Mouse (Mus musculus) adrenal gland, postnatal 10 days (tissue): ENCODE measurements around the gene Sat1. TPM values are rescaled to one million over a fixed set of nuclear protein-coding genes. Genes with fewer than 3 reads are reported as not detected.
"Not testable (repeated sequence)": the region's sequence is repeated elsewhere in the genome, so short reads cannot be mapped to it uniquely, and the experiment has no call there.

Experiments
- DNase-seq: peaks from one replicate; pipeline ENCODE4 v3.0.0; 2021; ENCODE audit warnings: mixed read lengths
- long read RNA-seq, 2 experiments: library from polyadenylated mRNA; stranded (forward); transcript quantifications; one replicate each; pipeline ENCODE4 v2.0.0; 2021
- total RNA-seq, 2 experiments: library from RNA; stranded (reverse); gene quantifications; 2 replicates each; pipeline ENCODE4 v1.2.3; 2021

Gene Sat1
- 100 to 1,000 TPM; 121 to 129 TPM for total RNA-seq
- long read RNA-seq, experiment 1, transcript Sat1-201 (6 exons, 1,162 nt): major isoform, 109 of 124 reads
- long read RNA-seq, experiment 1, partial matches to known transcripts: 6 of 124 reads
- long read RNA-seq, experiment 1, other reads (novel, unspliced or antisense): 7 of 124 reads
- long read RNA-seq, experiment 2, transcript Sat1-201 (6 exons, 1,162 nt): major isoform, 82 of 91 reads
- long read RNA-seq, experiment 2, partial matches to known transcripts: 3 of 91 reads
- long read RNA-seq, experiment 2, other reads (novel, unspliced or antisense): 3 of 91 reads

- peak; percentile 92 for DNase-seq
Observed at GRCm38 (mm10) chrX:155216271-155216670, at the start of gene Sat1. Sat1 (minus strand) TSS chrX:155216449.

GRCm38 (mm10) chrX:155262915-155263252, 46.6 kb upstream of the Sat1 start:
- no peak for DNase-seq

DNA sequence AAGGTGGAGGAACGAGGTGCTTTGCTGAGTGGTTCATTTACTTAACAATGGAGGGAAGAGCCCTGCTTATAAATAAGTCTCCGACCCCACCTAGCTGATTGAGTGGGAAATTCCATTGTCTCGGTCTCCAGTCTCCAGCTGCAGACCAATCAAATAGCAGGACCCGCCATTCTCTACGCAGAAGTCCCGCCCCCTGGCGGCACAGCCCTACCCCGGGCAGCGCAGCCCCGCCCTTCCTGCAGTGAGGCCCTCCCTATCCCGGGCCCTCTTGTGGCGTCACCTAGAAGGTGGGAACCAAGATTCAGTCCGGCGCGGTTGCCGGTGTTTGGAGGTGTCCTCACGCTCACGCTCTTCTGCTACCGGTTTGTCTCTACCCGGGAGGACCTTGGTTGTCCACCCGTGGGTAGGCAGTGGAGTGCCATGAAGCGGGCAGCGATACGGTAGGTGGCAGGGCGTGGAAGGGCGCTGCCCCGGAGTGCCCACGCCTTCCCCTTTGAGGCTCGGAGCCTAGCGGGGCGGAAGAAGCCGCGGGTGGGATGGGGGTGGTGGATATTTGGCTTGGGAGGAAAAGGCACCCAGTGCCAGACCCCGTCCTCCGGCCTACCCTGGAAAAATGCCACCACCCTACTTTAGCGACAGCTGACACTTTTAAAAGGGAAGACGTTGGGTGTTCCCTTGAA, 46.1 kb upstream of the Sat1 start, which contains the start of gene Acot9:
Gene Acot9, plus strand, starts transcription at position 209 of the 680 bp plus-strand sequence.
- DNase-seq: peak; percentile 90

GRCm38 (mm10) chrX:155256856-155257255, 40.6 kb upstream of the Sat1 start:
- no peak for DNase-seq

DNA sequence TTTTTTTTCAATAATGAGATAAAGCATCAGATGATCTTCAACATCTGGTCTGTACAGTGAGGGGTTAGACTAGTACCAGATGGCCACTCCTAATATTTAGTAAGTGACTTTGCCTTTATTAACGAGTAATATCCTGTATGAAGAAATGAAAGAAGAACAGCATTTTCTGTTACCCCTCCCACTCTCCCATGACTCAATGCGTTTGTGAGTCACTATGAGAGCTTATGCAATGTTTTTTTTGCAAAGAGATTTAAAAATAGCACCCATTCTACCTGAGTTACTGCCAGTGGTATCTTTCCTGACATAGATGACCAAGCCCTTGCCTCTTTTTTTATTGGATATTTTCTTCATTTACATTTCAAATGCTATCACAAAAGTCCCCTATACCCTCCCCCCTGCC, 2.0 kb upstream of the Sat1 start:
- DNase-seq: no peak

GRCm38 (mm10) chrX:155215501-155216248, 574 bp downstream of the Sat1 start:
- DNase-seq: peak; percentile 35

DNA sequence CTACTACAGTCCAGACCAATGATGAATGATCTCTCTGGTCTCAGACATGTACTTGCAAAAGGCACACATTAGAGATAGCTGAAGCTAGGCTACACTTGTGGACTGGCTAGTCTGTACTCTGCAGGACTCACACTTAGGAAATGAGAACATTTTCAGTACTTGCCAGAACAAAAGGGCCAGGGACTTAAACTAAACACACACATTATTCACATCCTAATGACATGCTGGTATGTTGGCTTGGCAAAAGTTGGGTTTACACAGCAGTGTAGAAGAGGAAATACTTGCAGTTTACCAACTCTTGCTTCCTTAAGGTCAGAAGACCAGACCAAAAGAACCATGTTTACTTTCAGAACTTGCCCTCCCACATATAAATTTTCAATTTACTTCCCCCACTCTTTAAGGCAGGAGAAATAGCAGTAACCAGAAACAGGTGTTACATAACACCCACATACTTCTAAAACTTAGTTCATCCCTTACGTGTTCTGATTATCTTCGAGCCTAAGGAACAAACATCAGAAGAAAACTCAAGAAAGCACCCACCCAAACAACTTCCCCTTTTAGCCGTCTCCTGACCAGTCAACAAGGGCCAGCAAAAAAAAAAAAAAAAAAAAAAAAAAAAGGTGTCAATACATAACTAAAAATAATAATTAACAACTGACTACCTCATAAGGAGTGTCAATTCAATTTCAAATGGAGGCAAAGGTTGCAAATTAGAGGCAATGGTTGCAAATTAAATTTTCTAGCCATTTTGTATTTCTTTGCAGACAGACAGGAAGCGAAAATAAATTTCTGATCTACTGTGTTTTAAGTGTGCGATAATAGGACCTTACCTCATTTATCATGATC, 1.7 kb downstream of the Sat1 start:
- no peak for DNase-seq

DNA sequence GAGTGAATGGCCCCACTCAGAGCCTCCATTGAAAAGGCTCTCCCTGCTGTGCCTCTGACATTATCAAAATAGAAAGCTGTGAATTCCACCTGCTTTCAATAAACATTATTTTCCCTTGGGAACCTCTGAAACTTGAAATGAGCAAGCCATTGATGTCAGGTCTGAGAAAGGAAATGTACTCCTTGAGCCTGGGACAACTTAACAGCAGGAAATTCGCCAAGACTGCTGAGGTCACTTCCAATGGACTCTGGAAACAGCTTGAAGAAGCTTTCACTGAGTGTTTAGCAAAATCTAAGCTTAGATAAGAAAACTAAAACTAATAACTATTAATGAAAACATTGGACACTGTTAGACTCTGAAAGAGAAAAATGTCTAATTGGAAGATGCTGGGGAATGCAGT, 7.6 kb downstream of the Sat1 start:
- DNase-seq: peak; percentile 12

- not testable (repeated sequence) for DNase-seq
Observed at GRCm38 (mm10) chrX:155205436-155205835, 10.8 kb downstream of the Sat1 start.

DNA sequence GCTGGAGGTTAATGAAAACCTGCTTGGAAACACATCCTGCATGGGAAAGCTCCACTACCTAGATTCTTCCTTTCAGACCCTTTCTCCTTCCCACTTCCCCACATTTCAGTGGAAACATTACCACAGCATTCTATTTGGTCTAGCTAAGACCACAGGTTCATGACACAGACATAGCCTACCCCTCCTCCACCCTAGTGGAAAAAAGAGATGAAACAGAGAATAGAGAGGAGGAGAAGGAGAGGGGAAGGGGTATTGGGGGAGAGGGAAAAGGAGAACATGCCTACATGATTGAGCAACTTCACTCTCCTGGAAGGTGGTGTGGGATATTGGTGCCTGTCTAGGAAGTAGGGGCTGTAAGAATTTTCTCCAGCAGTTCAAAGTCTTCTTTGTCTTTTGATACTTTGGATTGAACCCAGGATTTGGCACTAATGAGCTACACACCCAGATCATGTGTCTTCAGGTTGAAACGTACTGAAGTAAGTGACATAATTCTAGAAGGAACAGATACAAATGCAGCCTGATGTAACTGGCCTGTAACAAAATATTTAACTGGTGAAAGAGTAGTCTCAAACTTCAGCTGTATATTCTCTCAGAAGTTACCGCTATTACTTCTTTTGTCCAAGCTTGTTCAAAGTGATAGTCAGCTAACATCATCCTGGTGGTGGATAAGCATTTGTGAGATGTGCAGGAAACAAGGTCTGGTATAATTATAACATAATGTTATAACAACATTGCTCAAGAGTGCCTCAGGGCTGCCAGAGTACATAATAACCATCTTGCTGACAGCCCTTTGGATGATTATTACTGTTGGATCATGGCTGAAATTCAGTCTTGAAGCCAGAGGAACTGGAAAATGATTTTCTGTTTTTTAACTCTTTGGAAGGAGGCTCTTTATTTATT, 13.6 kb downstream of the Sat1 start:
- no peak for DNase-seq

DNA sequence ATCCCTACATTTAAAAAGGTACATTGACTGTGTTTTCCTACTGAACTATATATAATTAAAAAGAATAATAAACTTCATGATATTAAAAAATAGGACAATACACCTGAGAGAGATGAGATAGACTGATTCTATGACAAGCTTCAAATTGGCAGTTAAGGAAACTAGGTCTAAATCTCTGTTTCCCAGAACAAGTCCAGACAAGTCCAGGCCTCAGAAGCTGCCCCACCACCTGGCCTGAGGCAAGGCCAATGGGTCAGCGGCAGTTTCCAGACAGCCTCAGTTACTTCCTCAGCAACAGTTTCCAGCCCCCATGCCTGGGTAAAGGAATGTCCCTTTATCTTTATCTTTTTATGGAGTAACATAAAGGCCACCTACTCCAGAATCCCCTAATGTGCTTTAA, 14.4 kb downstream of the Sat1 start:
- no peak for DNase-seq

DNA sequence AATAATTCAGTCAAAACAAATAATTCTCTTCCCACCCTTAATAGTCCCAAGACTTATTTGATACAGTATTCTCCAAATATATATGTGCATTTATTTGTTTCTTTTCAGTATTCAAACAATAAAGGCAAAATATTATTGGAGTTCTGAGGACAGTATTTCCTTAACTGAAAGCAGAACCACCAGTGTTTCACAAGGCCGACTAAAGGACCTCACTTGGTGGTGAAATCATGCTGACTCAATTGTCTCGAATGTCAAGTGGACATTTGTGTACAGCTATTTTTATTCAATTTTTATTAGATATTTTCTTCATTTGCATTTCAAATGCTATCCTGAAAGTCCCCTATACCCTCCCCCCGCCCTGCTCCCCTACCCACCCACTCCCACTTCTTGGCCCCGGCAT, 21.3 kb downstream of the Sat1 start:
- DNase-seq: no peak

DNA sequence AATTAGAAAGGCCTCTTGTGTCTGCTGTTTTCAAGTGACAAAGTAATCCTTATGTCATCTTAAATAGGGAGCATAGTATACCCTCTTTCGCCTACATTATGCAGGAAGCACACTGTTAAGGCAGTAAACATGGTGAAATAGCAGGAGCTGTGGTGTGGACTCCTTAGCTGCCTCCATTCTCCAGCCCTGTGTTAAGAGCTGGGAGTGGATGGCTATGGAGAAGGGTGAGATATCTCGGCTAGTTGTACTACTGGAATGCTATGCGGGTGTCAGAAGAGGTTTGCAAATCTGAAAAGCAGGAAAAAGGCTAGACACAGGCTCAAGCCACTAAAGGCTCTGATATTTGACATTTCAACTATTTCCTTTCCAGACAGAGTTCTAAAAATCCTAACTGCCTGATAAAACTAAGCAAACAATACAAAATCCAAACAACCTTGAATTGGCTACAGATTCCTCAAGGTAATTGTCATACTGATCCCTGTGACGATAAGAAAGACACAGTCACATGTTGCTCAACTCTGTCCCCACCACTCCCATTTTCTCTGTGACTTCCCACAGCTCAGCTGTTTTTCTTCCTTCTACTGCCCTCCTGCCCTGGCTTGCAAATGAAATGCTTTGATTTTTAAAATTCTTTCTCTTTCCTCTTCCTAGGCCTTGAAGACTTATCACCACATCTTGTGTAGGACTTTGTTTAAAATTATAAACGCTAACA, 22.4 kb downstream of the Sat1 start:
- DNase-seq: no peak

- DNase-seq: peak; percentile 63
Observed at GRCm38 (mm10) chrX:155191941-155192340, 24.3 kb downstream of the Sat1 start.

- no peak for DNase-seq
Observed at GRCm38 (mm10) chrX:155177640-155178039, 38.6 kb downstream of the Sat1 start.

DNA sequence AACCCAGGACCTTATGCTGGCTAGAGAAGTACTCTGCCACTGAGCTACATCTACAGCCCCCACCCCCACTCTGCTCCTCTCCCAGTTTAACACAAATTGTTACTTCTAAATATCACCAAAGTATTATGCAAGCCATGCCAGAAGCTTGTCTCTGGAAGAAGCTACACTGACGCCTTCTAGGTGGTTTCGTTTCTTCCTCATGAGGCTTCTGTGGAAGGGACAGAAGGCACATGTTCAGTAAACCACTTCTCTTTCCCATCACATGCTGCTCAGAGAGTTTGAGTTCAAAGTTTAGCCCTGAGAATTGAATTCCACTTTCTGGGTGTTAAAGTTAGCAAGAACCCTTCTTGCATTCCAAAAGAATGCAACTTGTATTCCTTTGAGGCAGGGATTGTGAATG, 39.0 kb downstream of the Sat1 start:
- no peak for DNase-seq

GRCm38 (mm10) chrX:155175568-155175967, 40.7 kb downstream of the Sat1 start:
- no peak for DNase-seq

- peak; percentile 0 for DNase-seq
Observed at GRCm38 (mm10) chrX:155172310-155172709, 43.9 kb downstream of the Sat1 start.

DNA sequence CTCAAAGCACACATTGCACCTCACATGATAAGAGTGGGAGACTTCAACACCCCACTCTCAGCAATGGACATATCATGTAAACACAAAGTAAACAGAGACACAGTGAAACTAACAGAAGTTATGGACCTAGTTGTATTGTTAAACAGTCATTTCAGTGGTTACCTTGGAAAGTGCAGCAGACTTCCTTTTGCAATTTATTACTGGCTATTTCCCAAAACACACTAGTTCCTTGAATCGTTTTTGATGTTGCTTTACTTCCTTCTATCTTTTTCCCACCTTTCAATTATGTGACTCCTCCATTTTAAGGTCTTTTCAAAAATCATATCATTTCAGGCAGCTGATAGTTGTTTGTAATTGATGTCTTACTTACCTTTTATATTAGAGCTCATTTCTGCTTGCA, 44.5 kb downstream of the Sat1 start:
- no peak for DNase-seq

- DNase-seq: no peak
Observed at GRCm38 (mm10) chrX:155169886-155170285, 46.4 kb downstream of the Sat1 start.

GRCm38 (mm10) chrX:155167667-155168066, 48.6 kb downstream of the Sat1 start:
- no peak for DNase-seq
